Mouse (Mus musculus) CH12.LX (cell line): ENCODE results near the gene Endod1.

Experiments used
- CHD1 ChIP-seq: IDR thresholded peaks from 2 replicates; pipeline ENCODE4 v1.6.1; 2012; ENCODE audit warnings: low read depth, low read length, improper control_type of control experiment, inconsistent platforms
- CHD2 ChIP-seq: IDR thresholded peaks from 2 replicates; pipeline ENCODE4 v1.6.1; 2011; ENCODE audit warnings: low read length, improper control_type of control experiment
- MAZ ChIP-seq: IDR thresholded peaks from 2 replicates; pipeline ENCODE4 v1.6.1; 2012; ENCODE audit warnings: low read depth, mild to moderate bottlenecking, inconsistent platforms, low read length, improper control_type of control experiment, moderate library complexity
- MYC ChIP-seq: IDR thresholded peaks from 2 replicates; pipeline ENCODE4 v1.6.1; 2011; ENCODE audit warnings: low read depth, mild to moderate bottlenecking, improper control_type of control experiment, low read length
- SMC3 ChIP-seq: IDR thresholded peaks from 2 replicates; pipeline ENCODE4 v1.6.1; 2011; ENCODE audit warnings: low read depth, low read length, improper control_type of control experiment

- TF ChIP-seq CHD2 = no peak
- no peak for TF ChIP-seq MYC
- TF ChIP-seq MAZ = no peak; the same call in 1 of the 2 replicates
- TF ChIP-seq CHD1 = no peak
- no peak for TF ChIP-seq SMC3
These were observed 671 bp downstream of the Endod1 start for GRCm38 (mm10) chr9:14380386-14381285.
